Comparison of ENCODE assay signal across 13 mouse cellular contexts in genomic region chr4:120128033-120128432, GRCm38 (mm10). TPM values are rescaled to one million over a fixed set of nuclear protein-coding genes. Genes with fewer than 3 reads are reported as not detected.
A peak's percentile ranks its signal among the peaks of the same experiment; 100 is the strongest.
DNase-seq lines count a peak whose midpoint lies in the region; ATAC-seq and TF ChIP-seq lines count a peak whose summit lies in the region.
"Had no signal": no experiment of that assay in that cellular context is flagged by ENCODE, and none has a peak within 500 bp of the region (broad histone marks: within the 10 kb centered on the region; RNA-seq: fewer than 3 reads in every experiment).

No protein-coding gene starts in this region.

- no peaks in the 10 kb centered on the region for H3K9me3 ChIP-seq in embryonic facial prominence, embryonic 15.5 days (replicated peaks)

- no peak overlapping the region for H3K4me3 ChIP-seq in embryonic facial prominence, embryonic 15.5 days (replicated peaks)

- intact Hi-C loops in left cerebral cortex, postnatal 10 days (cut with DNase I) = no loop called here
- intact Hi-C loops in heart, postnatal 36 days (cut with DNase I) = no loop called here

- H3K27ac ChIP-seq in embryonic facial prominence, embryonic 15.5 days (replicated peaks) = no peak overlapping the region

- 67% methylated on average over 4 of the region's 4 CpGs for WGBS in embryonic facial prominence, embryonic 15.5 days

- DNase-seq in left cerebral cortex, adult 18-20 months (ENCODE audit: low spot score in 2 of 2) = peak; percentile 43 to 55
- no peak for DNase-seq in left cerebral cortex, postnatal 10 days (ENCODE audit: extremely low spot score in 1 of 2, low spot score in 2 of 2)
- DNase-seq in Patski (ENCODE audit: low read depth, low spot score) = peak; percentile 77
- peak; percentile 52 to 56 for DNase-seq in heart, postnatal 36 days
- no peak for DNase-seq in layer of hippocampus, adult 18-20 months (ENCODE audit: low spot score in 2 of 2)
- DNase-seq in thymus, postnatal 14 days = no peak
- DNase-seq in thymus, postnatal 4 days = no peak
- DNase-seq: cerebellum, adult 8-10 months had no signal

- H3K27me3 ChIP-seq in Patski = no peaks in the 10 kb centered on the region
- no peaks in the 10 kb centered on the region; the same call in 1 of the 2 replicates for H3K27me3 ChIP-seq in embryonic facial prominence, embryonic 15.5 days

- H3K9ac ChIP-seq in embryonic facial prominence, embryonic 15.5 days = no peak overlapping the region

- H3K4me2 ChIP-seq in embryonic facial prominence, embryonic 15.5 days (replicated peaks) = no peak overlapping the region

- CTCF ChIA-PET in Patski (lab: Charles Lee) = interaction anchor here (1.2 to 3.5 kb wide), 2 partner anchors 8 to 21 kb away, joined by 3 to 10 read pairs; no protein-coding TSS in a partner anchor

- in situ Hi-C loops in Patski (cut with MboI; ENCODE audit: low pct_unique_long_range_greater_than_20kb) = no loop called here

- POLR2A ChIA-PET in Patski (lab: Charles Lee) = no interaction called here

- no peaks in the 10 kb centered on the region for H3K36me3 ChIP-seq in embryonic facial prominence, embryonic 15.5 days
- H3K36me3 ChIP-seq: G1E had no signal

- no peak for TF ChIP-seq CTCF in Patski (IDR thresholded peaks at IDR 0.05)

- peaks cover 22% of the 10 kb centered on the region; the same call in 1 of the 2 replicates for H3K4me1 ChIP-seq in embryonic facial prominence, embryonic 15.5 days

- peak; percentile 35 for ATAC-seq in Patski
- peak; percentile 30; the same call in 1 of the 2 replicates for ATAC-seq in embryonic facial prominence, embryonic 15.5 days (ENCODE audit: insufficient number of reproducible peaks, low FRiP score, low TSS enrichment, low read depth)

RNA-seq across cellular contexts. Expression of gene Edn2, which starts 33.0 kb away (rescaled TPM):
- total RNA-seq in left cerebral cortex, adult 18-20 months (2021) = not detected
- total RNA-seq in left cerebral cortex, postnatal 10 days (2021) = not detected
- polyA plus RNA-seq in Patski (2021) = not detected
- 10.1 and 10.6 TPM in 2 replicates for polyA plus RNA-seq in embryonic facial prominence, embryonic 15.5 days (2015; fragmentation: Nextera tagmentation; extraction: Ambion mirVana)
- not detected for total RNA-seq in heart, postnatal 36 days (2021)
- not detected for total RNA-seq in layer of hippocampus, adult 18-20 months (2021)
- total RNA-seq: G1E; gastrocnemius, postnatal 36 days; layer of hippocampus, postnatal 25 days; megakaryocyte-erythroid progenitor cell, adult 5-6 weeks had no signal
- polyA plus RNA-seq: G1E had no signal

Comparison
In these comparisons a context has a peak if more than half of its experiments do, and no peak if none do; other contexts are left out.
1. DNase-seq: peak in left cerebral cortex, adult 18-20 months (2 of 2), Patski (single experiment) and heart, postnatal 36 days (2 of 2); none in left cerebral cortex, postnatal 10 days (0 of 2), layer of hippocampus, adult 18-20 months (0 of 2), thymus, postnatal 14 days (single experiment) and thymus, postnatal 4 days (single experiment).